Mouse (Mus musculus): ENCODE data around the gene Gm49601. TPM values are rescaled to one million over a fixed set of nuclear protein-coding genes. Genes with fewer than 3 reads are reported as not detected.

Gene Gm49601
- polyA plus RNA-seq, 1 experiment from 2014 or later, result 4.5 TPM

- Histone ChIP-seq H3K27ac (no peak overlapping the region), H3K4me2 (peak overlapping the region; percentile 97), H3K9me3 (no peaks in the 10 kb centered on the region), H3K36me3 (peaks cover 37% of the 10 kb centered on the region), H3K27me3 (peaks cover 94% of the 10 kb centered on the region), H3K9ac (peak overlapping the region; percentile 69), H3K4me1 (peaks cover 39% of the 10 kb centered on the region), H3K4me3 (peak overlapping the region; percentile 54)
- ATAC-seq (ENCODE audit: insufficient number of reproducible peaks, insufficient read depth, low FRiP score, low TSS enrichment, low read depth), result no peak
- 5% methylated on average over 38 of the region's 38 CpGs for WGBS
Observed at GRCm38 (mm10) chr16:18621362-18622001, 4.7 kb downstream of the Gm49601 start.

- peaks cover 87% of the 10 kb centered on the region for H3K27me3 ChIP-seq
- no peak overlapping the region for H3K27ac ChIP-seq
- no peaks in the 10 kb centered on the region for H3K9me3 ChIP-seq
- ATAC-seq (ENCODE audit: insufficient number of reproducible peaks, insufficient read depth, low FRiP score, low TSS enrichment, low read depth), result 0 out of 2 replicates have a peak, but pooled peaks have one; percentile 32
- peaks cover 33% of the 10 kb centered on the region for H3K4me1 ChIP-seq
- H3K36me3 ChIP-seq, result peaks cover 37% of the 10 kb centered on the region
- peak overlapping the region; percentile 54 for H3K4me3 ChIP-seq
- WGBS, result under 1% methylated on average over 74 of the region's 74 CpGs
- peak overlapping the region; percentile 97 for H3K4me2 ChIP-seq
- H3K9ac ChIP-seq, result peak overlapping the region; percentile 69
Observed at GRCm38 (mm10) chr16:18620601-18621361, 5.4 kb downstream of the Gm49601 start.

DNA sequence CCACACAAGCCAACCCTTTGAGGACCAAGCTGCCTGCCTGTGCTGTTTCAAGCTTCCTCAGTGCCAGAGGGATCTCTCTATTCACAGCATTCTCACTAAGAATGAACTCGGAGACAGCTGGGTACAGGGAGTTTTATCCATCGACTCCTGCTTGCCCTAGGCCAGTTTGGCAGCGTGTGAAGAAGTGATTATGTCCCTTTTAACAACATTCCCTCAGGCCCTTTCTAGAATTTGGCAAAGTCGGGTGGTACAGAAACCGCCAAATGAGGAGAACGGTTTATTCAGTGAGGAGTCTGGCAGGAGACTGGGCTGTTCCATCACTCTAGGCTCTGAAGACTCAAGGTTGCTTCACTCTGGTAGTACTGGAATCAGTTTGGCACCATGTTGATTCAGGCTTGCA, 6.0 kb downstream of the Gm49601 start:
- Histone ChIP-seq H3K4me2 (peak overlapping the region; percentile 97), H3K36me3 (peaks cover 33% of the 10 kb centered on the region), H3K9ac (peak overlapping the region; percentile 69), H3K27me3 (peaks cover 81% of the 10 kb centered on the region), H3K9me3 (no peaks in the 10 kb centered on the region), H3K4me3 (peak overlapping the region; percentile 54), H3K4me1 (peaks cover 29% of the 10 kb centered on the region), H3K27ac (no peak overlapping the region)
- WGBS, result 21% methylated on average over 6 of the region's 6 CpGs
- no peak for ATAC-seq (ENCODE audit: insufficient number of reproducible peaks, insufficient read depth, low FRiP score, low TSS enrichment, low read depth)

GRCm38 (mm10) chr16:18619110-18619509, 7.1 kb downstream of the Gm49601 start:
- Histone ChIP-seq H3K27me3 (peaks cover 70% of the 10 kb centered on the region), H3K4me2 (no peak overlapping the region)
- 50% methylated on average over 4 of the region's 4 CpGs for WGBS

GRCm38 (mm10) chr16:18618297-18618696, 7.9 kb downstream of the Gm49601 start:
- no peak overlapping the region for H3K27ac ChIP-seq
- no peak overlapping the region for H3K4me2 ChIP-seq
- 51% methylated on average over 2 of the region's 2 CpGs for WGBS
- H3K9ac ChIP-seq, result no peak overlapping the region
- peaks cover 62% of the 10 kb centered on the region for H3K27me3 ChIP-seq
- H3K4me1 ChIP-seq, result peaks cover 29% of the 10 kb centered on the region
- H3K9me3 ChIP-seq, result no peaks in the 10 kb centered on the region
- peaks cover 14% of the 10 kb centered on the region for H3K36me3 ChIP-seq
- no peak overlapping the region for H3K4me3 ChIP-seq
- ATAC-seq (ENCODE audit: insufficient number of reproducible peaks, insufficient read depth, low FRiP score, low TSS enrichment, low read depth), result no peak

More at GRCm38 (mm10) chr16:18619110-18619509, 7.1 kb downstream of the Gm49601 start:
- Histone ChIP-seq H3K36me3 (peaks cover 22% of the 10 kb centered on the region), H3K27ac (no peak overlapping the region), H3K9ac (no peak overlapping the region), H3K4me1 (peaks cover 29% of the 10 kb centered on the region), H3K9me3 (no peaks in the 10 kb centered on the region), H3K4me3 (no peak overlapping the region)
- no peak for ATAC-seq (ENCODE audit: insufficient number of reproducible peaks, insufficient read depth, low FRiP score, low TSS enrichment, low read depth)

DNA sequence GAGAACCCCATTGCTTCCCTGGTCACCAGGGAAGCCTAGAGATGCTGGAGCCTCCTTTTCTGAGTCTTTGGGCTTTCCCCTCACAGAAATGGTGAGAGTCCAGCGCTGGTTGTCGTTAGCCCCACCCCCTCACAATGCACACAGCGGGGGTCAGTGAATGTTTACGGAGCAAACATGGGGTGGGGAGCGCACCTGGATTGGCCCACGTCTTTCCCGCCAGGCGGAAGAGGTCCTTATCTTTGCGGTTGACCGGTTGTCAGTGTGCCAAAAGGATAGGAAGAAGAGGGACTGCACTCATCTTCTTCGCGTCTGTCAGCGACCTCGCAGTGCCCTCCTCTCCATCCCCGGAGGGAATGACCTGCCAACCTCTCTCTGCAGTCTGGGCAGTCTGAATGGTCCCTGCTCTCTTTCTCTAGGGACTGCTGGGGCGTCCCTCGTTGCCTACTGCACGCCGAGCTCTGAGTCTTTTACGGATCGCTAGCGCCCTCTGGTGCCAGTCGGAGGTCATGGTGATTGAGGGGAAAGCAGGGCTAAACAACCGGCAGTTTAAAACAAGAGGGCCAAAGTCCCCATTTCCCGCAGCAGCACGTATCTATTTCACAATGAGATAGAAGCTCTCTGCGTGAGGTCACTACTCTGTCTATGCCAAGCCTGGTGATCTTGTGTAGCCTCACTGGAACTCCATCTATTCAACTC, 8.7 kb downstream of the Gm49601 start:
- ATAC-seq (ENCODE audit: insufficient number of reproducible peaks, insufficient read depth, low FRiP score, low TSS enrichment, low read depth), result no peak
- H3K27ac ChIP-seq, result no peak overlapping the region
- WGBS, result 1% methylated on average over 27 of the region's 27 CpGs
- peak overlapping the region; percentile 51 for H3K9ac ChIP-seq
- H3K4me2 ChIP-seq, result peak overlapping the region; percentile 62
- peaks cover 6% of the 10 kb centered on the region for H3K36me3 ChIP-seq
- peaks cover 54% of the 10 kb centered on the region for H3K27me3 ChIP-seq
- peaks cover 29% of the 10 kb centered on the region for H3K4me1 ChIP-seq
- no peaks in the 10 kb centered on the region for H3K9me3 ChIP-seq
- H3K4me3 ChIP-seq, result peak overlapping the region; percentile 36

- no peak for ATAC-seq (ENCODE audit: insufficient number of reproducible peaks, insufficient read depth, low FRiP score, low TSS enrichment, low read depth)
- H3K9me3 ChIP-seq, result no peaks in the 10 kb centered on the region
- H3K4me2 ChIP-seq, result no peak overlapping the region
- H3K27ac ChIP-seq, result no peak overlapping the region
- WGBS, result 88% methylated on average over 3 of the region's 3 CpGs
- H3K36me3 ChIP-seq, result no peaks in the 10 kb centered on the region
- no peak overlapping the region for H3K9ac ChIP-seq
- no peak overlapping the region for H3K4me3 ChIP-seq
- H3K4me1 ChIP-seq, result peaks cover 36% of the 10 kb centered on the region
- H3K27me3 ChIP-seq, result peaks cover 21% of the 10 kb centered on the region
Observed at GRCm38 (mm10) chr16:18613301-18613700, 12.9 kb downstream of the Gm49601 start.

DNA sequence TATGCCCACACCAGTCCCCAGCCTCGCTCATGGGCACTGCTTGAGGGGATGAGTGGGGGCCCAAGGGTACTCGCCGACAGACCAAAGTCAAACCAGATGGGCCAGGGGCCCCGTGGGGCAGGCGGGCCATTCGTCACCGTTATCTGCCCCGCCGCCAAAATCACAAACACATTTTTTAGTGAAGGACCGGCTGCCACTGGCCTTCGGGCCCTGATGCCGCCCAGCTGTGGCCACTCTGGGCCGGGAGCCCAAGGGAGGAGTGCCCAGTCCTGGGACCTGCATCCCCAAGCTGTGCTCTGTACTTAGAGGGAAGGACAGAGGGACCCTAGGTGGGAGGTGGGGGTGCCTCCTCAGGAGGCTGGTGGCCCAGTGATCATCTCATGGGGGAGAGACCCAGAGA, 14.5 kb downstream of the Gm49601 start:
- no peak for ATAC-seq (ENCODE audit: insufficient number of reproducible peaks, insufficient read depth, low FRiP score, low TSS enrichment, low read depth)
- Histone ChIP-seq H3K36me3 (no peaks in the 10 kb centered on the region), H3K9ac (no peak overlapping the region), H3K27ac (no peak overlapping the region), H3K9me3 (no peaks in the 10 kb centered on the region), H3K27me3 (peaks cover 11% of the 10 kb centered on the region), H3K4me1 (peaks cover 32% of the 10 kb centered on the region), H3K4me3 (no peak overlapping the region), H3K4me2 (no peak overlapping the region)
- WGBS, result 36% methylated on average over 13 of the region's 13 CpGs

- H3K36me3 ChIP-seq, result no peaks in the 10 kb centered on the region
- no peak overlapping the region for H3K9ac ChIP-seq
- H3K4me2 ChIP-seq, result no peak overlapping the region
- no peak for ATAC-seq (ENCODE audit: insufficient number of reproducible peaks, insufficient read depth, low FRiP score, low TSS enrichment, low read depth)
- 55% methylated on average over 2 of the region's 2 CpGs for WGBS
- H3K4me1 ChIP-seq, result peaks cover 32% of the 10 kb centered on the region
- peaks cover 9% of the 10 kb centered on the region for H3K27me3 ChIP-seq
- no peak overlapping the region for H3K4me3 ChIP-seq
- no peaks in the 10 kb centered on the region for H3K9me3 ChIP-seq
- no peak overlapping the region for H3K27ac ChIP-seq
Observed at GRCm38 (mm10) chr16:18609099-18609498, 17.1 kb downstream of the Gm49601 start.

DNA sequence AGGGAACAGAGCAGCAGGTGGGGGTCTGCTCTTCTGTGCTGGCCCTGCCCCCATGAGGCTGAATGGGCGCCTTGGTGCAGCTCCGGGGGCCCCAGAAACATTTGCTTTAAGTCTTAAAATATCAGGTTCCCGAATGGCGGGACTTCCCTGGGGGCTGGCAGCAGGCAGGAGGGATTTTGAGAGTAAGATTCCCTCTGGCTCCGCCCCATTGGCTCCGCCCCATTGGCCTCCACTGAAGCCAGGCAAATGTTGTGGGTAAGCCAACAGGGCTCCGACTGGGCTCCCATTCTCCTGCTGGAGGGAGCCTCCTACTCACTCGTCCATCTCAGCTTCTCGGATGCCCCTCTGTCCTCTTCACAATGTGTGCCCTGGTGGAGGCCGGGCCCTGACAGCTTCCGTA, 18.0 kb downstream of the Gm49601 start:
- Histone ChIP-seq H3K27me3 (peaks cover 9% of the 10 kb centered on the region), H3K4me3 (no peak overlapping the region), H3K9me3 (no peaks in the 10 kb centered on the region), H3K27ac (peak overlapping the region; percentile 51), H3K4me1 (peaks cover 37% of the 10 kb centered on the region), H3K36me3 (no peaks in the 10 kb centered on the region), H3K4me2 (peak overlapping the region; percentile 47), H3K9ac (0 out of 2 replicates have a peak overlapping the region, but pooled peaks have one; percentile 32)
- 7% methylated on average over 11 of the region's 11 CpGs for WGBS
- ATAC-seq (ENCODE audit: insufficient number of reproducible peaks, insufficient read depth, low FRiP score, low TSS enrichment, low read depth), result no peak

GRCm38 (mm10) chr16:18605705-18606104, 20.5 kb downstream of the Gm49601 start:
- peaks cover 31% of the 10 kb centered on the region for H3K4me1 ChIP-seq
- H3K4me2 ChIP-seq, result no peak overlapping the region
- peak overlapping the region; percentile 66; the same call in 1 of the 2 replicates for H3K27ac ChIP-seq
- no peaks in the 10 kb centered on the region for H3K36me3 ChIP-seq
- no peak for ATAC-seq (ENCODE audit: insufficient number of reproducible peaks, insufficient read depth, low FRiP score, low TSS enrichment, low read depth)
- WGBS, result 74% methylated on average over 5 of the region's 5 CpGs
- no peaks in the 10 kb centered on the region for H3K9me3 ChIP-seq
- H3K4me3 ChIP-seq, result no peak overlapping the region
- peaks cover 9% of the 10 kb centered on the region for H3K27me3 ChIP-seq
- H3K9ac ChIP-seq, result no peak overlapping the region

Data from embryonic facial prominence, embryonic 13.5 days (tissue).